Mouse (Mus musculus) embryonic fibroblast, embryonic 13.5 days (primary cell): Measurements from ENCODE around the gene Kcnh7.

Source experiments
- CTCF ChIP-seq: IDR thresholded peaks from 2 replicates; pipeline ENCODE4 v1.5.1; 2011; ENCODE audit warnings: mild to moderate bottlenecking, control low read depth, low read length, moderate library complexity, borderline replicate concordance; ENCODE audit not compliant: insufficient read depth
- POLR2A ChIP-seq: IDR thresholded peaks from 2 replicates; pipeline ENCODE4 v1.6.1; 2011; ENCODE audit warnings: low read depth, mild to moderate bottlenecking, control low read depth, low read length, moderate library complexity

GRCm38 (mm10) chr2:62928065-62928464, 256.0 kb downstream of the Kcnh7 start:
- TF ChIP-seq CTCF (no peak), POLR2A (no peak)
